Comparison of ENCODE assay signal across 8 mouse cellular contexts in the genomic region with DNA sequence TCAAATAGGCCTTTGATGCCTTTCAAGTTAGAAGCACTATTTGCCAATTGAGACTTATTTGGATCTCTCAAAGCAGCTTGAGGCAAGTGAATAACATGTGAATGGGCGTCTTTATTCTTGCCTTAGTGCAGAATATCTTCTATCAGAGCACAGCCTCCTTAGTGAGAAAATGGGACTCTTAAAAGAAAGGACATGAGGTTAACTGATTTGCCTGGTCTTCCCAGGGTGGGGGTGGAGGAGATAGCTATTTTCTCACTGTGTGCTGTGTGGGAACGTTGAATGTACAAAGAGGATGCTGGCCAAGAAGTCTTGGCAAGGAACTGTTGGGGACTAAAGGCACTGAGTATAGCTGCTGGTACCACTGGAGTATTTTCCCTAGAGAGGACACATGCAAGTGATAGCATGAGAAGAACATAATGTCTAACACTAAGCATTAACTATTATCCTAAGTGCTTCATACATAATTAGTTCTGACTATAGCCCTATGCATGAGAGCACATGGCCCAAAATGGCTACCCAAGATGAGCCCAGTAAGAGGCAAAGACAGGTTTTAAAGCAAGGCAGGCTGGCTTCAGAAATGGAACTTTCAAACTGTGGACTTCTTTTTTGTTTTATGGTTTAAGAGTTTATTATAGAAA. TPM values are rescaled to one million over a fixed set of nuclear protein-coding genes. Genes with fewer than 3 reads are reported as not detected.
A peak's percentile ranks its signal among the peaks of the same experiment; 100 is the strongest.
DNase-seq lines count a peak whose midpoint lies in the region.

No protein-coding gene starts in this region.

- intact Hi-C loops in left cerebral cortex, postnatal 4 days (cut with DNase I) = loop anchor here (5.0 to 10.0 kb wide), 2 partner anchors 199 to 508 kb away; no protein-coding TSS in a partner anchor

- DNase-seq in cerebellum, postnatal 10 days = peak; percentile 15 to 22
- no peak for DNase-seq in cerebellum, adult 9-10 months
- peak; percentile 21 for DNase-seq in thymus, postnatal 0 days (ENCODE audit: low spot score)
- DNase-seq in thymus, postnatal 14 days = no peak
- peak; percentile 28 for DNase-seq in left cerebral cortex, postnatal 4 days
- DNase-seq in spleen, adult 12 weeks (ENCODE audit: low spot score) = no peak
- no peak for DNase-seq in adrenal gland, adult 18-20 months (ENCODE audit: low spot score in 2 of 2)
- DNase-seq in cerebellum, adult 11-12 months = no peak

RNA-seq across cellular contexts. Expression of gene Fabp7, which starts 40.4 kb away (rescaled TPM):
- 0.99 and 1.5 TPM in 2 replicates for polyA plus RNA-seq in thymus, postnatal 0 days (2015; fragmentation: Nextera tagmentation; extraction: Ambion mirVana)
- 1,000 to 10,000 TPM; 1,039 to 1,099 TPM for total RNA-seq in left cerebral cortex, postnatal 4 days (2021)
- total RNA-seq in adrenal gland, adult 18-20 months (2021) = 1 to 10 TPM; 1.1 to 1.4 TPM

RNA-seq across cellular contexts. Expression of gene Smpdl3a, which starts 49.9 kb away (rescaled TPM):
- polyA plus RNA-seq in thymus, postnatal 0 days (2015; fragmentation: Nextera tagmentation; extraction: Ambion mirVana) = 27.2 and 29.3 TPM in 2 replicates
- 10 to 100 TPM; 17.0 to 17.5 TPM for total RNA-seq in left cerebral cortex, postnatal 4 days (2021)
- 10 to 100 TPM; 38.1 to 58.5 TPM for total RNA-seq in adrenal gland, adult 18-20 months (2021)

Comparison
In these comparisons a context has a peak if more than half of its experiments do, and no peak if none do; other contexts are left out.
1. DNase-seq: peak in cerebellum, postnatal 10 days (2 of 2), thymus, postnatal 0 days (single experiment) and left cerebral cortex, postnatal 4 days (single experiment); none in cerebellum, adult 9-10 months (single experiment), thymus, postnatal 14 days (single experiment), spleen, adult 12 weeks (single experiment), adrenal gland, adult 18-20 months (0 of 2) and cerebellum, adult 11-12 months (single experiment).
2. RNA of gene Fabp7, which starts 40.4 kb away (total RNA-seq): 1,039 to 1,099 TPM in left cerebral cortex, postnatal 4 days; 1.1 to 1.4 TPM in adrenal gland, adult 18-20 months; every median in the first group is over 100 times any median in the second.